Mouse (Mus musculus) adrenal gland, adult 18-20 months (tissue): Measurements from ENCODE around the gene Ago1. TPM values are rescaled to one million over a fixed set of nuclear protein-coding genes. Genes with fewer than 3 reads are reported as not detected.

Source experiments
- DNase-seq, 2 experiments: peaks; one replicate each; pipeline ENCODE4 v3.0.0; 2021 to 2022; ENCODE audit warnings: low spot score in 2 of 2
- total RNA-seq, 2 experiments: library from RNA; stranded (reverse); gene quantifications; 1 replicate in 1 of 2; 2 replicates in 1 of 2; pipeline ENCODE4 v1.2.3; 2021

The Ago1 gene
- total RNA-seq, 2 experiments from 2014 or later: 25.6 to 36.9 TPM

GRCm38 (mm10) chr4:126480288-126480687 is 11.9 kb upstream of the Ago1 start:
- DNase-seq: no peak

DNA sequence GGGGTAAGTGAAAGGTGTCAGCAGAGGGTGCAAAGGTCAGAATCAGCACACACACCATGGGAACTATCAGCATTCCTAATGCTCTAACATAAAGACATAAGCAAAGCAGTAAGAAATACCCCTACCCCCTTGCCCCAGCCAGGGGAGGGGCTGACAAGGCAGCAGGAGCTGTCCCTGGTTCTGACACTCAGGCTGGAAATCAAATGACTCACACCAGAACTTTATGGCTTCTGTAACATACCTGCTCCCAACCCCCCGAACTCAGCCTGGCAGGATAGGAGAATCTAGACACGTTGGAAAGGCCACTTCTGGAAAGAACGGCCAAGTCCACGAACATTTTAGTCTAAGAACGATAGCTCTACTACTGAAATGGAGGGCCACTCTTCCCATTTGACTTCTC is 4.6 kb upstream of the Ago1 start:
- DNase-seq: no peak

DNA sequence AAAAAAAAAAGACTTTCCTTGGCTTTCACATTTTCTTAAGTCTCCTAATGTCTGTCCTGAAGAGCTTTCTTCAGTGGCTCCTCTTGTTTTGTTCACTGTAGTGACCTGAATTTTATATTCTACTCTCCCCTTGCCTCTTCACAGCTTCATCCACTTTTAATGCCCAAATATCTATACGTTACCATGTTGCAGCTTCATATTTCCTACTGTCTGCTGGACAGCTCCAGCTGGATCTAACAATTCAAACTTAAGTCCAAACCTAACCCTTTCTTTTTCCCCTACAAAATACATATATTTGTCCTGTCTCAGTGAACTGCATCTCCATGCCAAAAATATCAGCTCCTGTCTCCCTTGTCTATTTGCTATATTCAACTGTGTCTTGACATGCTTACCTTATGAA is 951 bp upstream of the Ago1 start:
- DNase-seq: no peak

- no peak for DNase-seq
These were observed 542 bp upstream of the Ago1 start for GRCm38 (mm10) chr4:126468925-126469324.

- DNase-seq: peak; percentile 38 to 53
These were observed 580 bp downstream of the Ago1 start for GRCm38 (mm10) chr4:126467721-126468284.

- DNase-seq: no peak
These were observed 2.1 kb downstream of the Ago1 start for GRCm38 (mm10) chr4:126466251-126466750.

DNA sequence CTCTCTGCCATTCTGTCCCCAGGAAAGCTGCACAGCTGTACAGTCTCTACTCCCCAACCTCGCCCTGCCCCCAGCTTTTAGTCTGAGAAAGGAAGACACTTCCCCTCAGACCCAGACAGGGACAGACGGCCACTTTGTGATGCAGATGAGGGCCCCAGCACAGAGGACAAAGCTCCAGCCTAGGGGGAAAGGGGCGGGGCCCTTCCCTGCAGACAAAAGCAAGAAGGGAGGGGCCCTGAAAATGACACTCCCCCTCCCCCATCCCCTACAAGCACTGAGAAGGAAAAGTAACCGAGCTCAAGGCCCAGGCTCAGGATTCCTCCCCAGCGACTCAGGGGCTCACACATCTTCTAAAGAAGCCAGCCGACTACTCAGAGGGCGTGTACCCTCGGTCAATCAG is 2.5 kb downstream of the Ago1 start:
- DNase-seq: no peak

DNA sequence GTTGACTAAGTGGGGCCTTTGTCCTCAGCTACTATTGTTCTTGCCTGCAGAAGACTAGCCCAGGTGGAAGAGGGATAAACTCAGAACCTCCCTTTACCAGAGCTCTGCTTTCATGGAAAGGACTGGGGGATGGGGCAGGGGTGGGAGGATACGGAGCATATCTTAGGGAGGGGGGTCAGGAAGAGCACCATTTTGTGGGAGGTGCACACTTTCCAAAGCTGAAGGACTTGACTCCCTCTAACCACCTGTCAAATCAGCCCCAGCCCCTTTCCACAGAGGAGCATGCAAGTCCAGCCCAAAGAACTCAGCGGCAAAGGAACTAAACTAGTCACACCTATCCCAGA is 3.5 kb downstream of the Ago1 start:
- DNase-seq: no peak

DNA sequence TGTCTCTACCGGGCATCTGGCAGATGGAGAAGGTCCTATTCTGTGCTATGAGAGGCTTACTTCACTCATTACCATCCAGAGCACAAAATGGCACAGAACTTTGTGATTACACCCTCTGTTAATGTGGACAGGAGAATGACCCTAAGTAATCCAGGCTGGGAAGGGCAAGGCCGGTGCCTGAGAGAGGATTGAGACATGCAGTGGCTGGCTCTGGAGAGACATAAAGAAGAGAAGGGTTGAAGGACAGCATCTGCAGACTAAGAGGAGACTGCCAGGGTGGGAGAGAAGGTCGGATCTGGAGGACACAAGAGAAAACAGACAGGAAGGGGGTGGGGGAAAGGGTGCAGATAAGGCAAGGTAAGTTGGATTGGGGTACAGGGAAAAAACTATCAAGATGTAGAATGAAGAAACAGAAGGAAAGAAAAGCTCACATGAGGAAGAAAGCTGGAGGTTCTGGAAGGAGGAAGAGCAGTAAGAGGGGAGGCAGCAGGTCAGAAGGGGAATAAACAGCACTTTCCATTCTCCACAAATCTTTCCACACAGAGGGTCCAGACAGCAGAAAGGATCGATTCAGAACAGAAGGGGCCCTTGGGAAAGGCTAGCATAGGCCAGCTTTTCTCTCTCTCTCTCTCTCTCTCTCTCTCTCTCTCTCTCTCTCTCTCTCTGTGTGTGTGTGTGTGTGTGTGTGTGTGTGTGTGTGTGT is 4.0 kb downstream of the Ago1 start:
- no peak for DNase-seq

DNA sequence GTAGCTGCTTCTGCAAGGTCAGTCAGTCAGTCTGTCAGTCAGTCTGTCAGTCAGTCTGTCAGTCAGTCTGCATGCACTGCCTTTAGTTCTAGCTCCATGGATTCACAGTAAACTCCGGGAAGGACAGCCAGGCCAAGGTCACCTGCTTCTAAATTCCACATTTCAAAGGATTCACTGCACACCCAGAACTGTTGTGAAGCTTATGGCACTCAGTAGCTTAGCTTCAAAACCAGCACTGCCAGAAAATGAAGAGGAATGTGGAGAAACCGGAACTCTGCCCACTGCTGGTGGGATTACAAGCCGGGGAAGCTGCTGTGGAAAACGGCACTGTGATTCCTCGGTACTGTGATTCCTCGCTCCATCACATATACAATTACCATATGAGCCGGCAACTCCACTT is 12.9 kb downstream of the Ago1 start:
- DNase-seq: no peak

DNA sequence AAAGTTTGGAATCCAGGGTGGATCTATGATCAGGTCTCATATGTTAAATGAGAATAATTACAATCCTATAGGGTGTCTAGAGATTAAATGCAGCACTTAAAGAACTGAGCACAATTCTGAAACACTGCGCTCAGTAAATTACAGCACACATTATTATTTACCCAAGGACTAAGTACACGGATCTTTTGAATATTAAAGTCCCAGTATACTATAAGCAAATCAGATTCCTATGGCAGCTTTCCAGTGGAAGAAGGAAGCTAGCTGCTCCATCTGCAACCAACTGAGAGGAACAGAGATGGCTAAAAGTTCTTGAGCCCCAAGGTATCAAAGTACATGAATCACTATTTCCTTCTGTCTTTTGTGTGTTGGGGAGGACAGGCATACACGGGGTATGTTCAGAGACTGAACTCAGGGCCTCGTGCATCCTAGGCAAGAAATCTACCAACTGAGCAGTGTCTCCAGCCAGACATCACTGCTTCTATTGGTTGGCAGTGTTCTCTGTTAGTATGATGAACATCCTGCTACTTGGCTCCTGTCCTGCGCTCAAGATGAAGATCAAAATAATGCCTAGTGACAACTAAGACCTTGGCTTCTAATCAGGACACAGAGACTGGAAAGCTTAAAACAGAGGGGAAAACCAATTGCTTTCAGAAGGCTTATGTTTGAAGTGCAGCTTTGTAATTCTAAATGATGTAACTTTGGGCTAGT is 13.7 kb downstream of the Ago1 start:
- no peak for DNase-seq

DNA sequence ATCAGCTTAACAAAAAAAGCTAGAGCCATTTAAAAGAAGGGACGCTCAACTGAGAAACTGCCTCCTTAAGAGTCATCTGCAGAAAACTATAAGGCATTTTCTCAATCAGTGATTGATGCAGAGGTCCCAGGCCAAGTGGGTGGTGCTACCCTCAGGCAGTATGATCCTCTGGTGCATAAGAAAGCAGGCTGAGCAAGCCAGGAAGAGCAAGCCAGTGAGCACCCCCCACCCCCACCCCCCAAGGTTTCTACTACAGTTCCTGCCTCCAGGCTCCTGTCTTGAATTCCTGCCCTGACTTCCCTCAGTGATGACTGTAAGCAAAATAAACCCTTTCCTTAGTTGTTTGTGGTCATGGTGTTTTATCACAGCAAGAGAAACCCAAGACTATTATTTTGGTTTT is 18.1 kb downstream of the Ago1 start:
- DNase-seq: no peak

DNA sequence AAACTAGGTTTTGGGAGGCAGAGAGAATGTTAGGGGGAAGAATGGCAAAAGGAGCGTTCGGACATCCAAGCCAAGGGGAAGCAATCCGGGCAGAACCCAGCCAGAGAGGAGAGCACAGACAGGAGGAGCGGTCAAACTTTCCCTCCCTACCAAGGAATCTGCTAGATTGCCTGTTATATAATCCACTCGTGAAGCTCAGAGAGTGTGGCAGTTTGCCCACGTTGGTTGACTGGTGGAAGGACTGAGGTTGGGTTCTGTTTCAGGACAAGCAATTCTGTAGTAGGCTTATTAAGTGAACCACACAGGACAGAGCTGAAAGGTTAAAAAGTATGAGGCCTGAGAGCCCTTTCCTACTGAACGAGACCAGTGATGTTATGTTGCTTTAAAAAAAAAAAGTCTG is 21.3 kb downstream of the Ago1 start:
- no peak for DNase-seq

GRCm38 (mm10) chr4:126444528-126444927 is 23.9 kb downstream of the Ago1 start:
- no peak for DNase-seq

DNA sequence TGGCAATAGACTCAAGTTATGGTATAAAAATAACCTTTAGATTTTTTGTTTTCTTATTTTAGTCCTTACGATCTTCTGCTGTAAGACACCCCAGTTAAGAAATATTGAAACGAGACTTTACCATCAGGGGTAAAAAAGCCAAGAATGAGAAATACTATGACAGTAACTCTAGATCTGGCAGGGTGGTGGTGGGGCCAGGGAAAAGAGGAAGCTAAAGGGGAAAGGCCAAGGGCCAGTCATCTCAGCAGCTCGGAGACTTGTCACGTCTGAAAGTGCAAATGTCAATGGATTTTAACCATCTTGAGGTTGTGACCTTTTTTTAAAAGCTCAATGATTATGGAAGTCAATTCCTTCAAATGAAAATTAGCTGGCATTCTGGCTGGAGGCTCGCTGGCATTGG is 30.1 kb downstream of the Ago1 start:
- no peak for DNase-seq

GRCm38 (mm10) chr4:126436268-126436667 is 32.1 kb downstream of the Ago1 start:
- DNase-seq: no peak

DNA sequence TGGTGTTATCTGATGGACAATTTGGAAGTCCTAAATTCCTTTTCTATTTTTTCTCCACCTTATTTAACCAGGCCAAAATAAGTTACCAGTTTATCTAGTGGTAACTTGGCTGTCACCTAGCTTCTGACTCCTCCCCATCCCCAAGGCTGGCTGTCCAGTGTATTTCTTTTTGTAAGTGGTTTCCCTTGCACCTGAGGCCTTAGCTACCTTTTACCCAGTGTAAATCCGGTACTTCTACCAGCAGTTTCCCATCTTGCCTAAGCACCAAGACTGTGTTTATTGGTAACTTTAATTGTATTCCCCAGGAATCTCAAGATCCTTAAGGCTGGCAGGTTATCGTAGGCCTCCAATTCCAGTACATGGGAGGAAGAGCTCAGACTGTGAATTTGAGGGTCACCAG is 34.3 kb downstream of the Ago1 start:
- no peak for DNase-seq

- DNase-seq: no peak
These were observed 35.2 kb downstream of the Ago1 start for GRCm38 (mm10) chr4:126433175-126433574.

- DNase-seq: no peak
These were observed 36.6 kb downstream of the Ago1 start for GRCm38 (mm10) chr4:126431746-126432145.

- DNase-seq: peak; percentile 96
These were observed 38.9 kb downstream of the Ago1 start, which contains the start of gene Ago3 for GRCm38 (mm10) chr4:126429347-126430079. Gene Ago3 (minus strand): TSS chr4:126429556.

GRCm38 (mm10) chr4:126428682-126429346 is 39.6 kb downstream of the Ago1 start:
- DNase-seq: no peak
